Mouse (Mus musculus): ENCODE data around the gene Gm45799.
A peak's percentile ranks its signal among the peaks of the same experiment; 100 is the strongest.

Gm45799 gene

DNA sequence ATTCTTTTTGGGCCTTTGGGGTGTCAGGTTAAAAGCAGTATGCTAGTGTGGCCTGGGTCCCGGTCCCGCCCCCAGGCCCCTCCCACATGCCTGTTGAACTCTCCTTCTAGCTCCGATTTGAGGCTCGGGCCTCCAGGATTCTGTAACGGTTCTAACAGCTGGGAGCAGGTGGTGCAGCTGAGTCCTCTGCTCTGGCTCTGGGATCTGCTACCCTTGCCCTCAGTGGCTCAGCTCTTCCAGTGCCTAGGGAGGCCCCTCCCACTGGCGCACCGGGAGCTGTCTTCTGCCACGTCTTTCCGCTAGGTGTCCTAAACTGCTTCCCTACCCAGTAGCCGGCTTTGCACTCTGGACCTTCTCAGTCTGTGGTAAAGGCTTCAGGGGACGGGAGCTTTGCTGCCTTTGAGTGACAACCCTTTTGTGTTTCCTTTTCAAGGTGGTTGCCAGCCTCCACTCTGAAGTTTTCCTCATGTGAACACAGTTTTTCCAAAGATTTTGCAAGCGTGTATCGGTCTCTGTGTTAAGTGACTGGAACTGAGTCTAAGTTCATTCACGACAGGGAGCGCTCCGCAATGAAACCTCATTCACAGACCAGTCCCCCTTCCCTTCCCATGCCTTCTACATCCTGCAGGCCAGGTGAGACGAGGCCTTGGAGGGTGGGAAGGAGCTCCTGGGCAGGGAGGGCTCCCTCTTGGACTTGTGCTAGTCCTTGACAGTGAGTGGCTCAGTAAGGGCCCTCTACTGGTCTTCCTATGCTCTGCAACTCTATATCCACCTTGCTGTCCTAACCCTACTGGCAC lies 10.5 kb downstream of the Gm45799 start, which contains the start of gene Dnhd1:
Dnhd1 (plus strand) TSS at position 189 of the 797 bp plus-strand sequence.
- peak; percentile 76 for DNase-seq

DNA sequence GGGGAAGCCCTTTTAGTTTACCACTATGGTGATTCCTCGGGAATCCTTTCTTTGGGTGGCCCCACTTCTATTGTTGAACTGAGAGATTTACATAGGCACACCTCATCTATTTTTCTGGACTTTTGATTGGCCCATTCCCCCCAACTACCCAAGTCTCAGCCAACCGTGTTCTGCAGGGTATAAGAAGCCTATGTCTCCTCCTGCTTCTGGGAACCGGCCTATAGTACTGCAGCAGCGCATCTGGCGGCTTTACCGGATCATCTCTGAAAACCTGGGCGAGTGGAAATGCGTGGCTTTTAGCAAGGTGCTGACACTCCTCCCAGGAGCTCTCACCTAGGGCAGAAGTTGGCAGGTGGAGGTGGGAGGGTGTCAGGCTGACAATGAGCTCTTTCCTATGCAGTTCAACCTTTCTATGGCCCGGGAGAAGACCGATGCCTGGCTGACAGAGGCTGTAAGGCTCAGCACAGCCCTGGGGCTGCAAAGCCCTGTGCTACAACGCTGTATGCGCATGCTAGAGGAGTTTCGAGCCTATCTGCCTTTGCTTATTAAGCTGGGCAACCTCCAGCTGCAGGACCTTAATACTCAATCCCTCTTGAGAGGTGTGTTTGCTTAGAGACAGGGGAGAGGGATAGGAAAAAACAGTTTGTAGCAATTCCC lies 45.3 kb downstream of the Gm45799 start:
- DNase-seq: no peak

DNA sequence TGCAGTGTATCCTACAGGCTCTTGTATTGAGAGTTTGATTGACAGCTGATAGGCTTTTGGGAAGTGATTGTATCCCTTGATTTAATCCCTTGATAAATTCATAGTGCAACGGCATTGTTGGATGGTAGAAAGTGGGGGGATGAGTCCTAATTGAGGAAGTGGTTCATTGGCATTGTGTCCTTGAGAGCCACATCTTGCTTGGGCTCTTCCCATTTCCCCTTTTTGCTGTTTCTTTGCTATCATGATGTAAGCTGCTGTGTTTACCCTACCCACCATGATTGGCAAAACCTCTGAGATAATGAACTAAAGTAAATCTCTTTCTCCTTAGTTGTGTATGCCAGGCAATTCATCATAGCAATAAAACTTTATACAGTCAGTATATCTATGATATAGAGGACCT lies 50.5 kb downstream of the Gm45799 start:
- DNase-seq: no peak

DNA sequence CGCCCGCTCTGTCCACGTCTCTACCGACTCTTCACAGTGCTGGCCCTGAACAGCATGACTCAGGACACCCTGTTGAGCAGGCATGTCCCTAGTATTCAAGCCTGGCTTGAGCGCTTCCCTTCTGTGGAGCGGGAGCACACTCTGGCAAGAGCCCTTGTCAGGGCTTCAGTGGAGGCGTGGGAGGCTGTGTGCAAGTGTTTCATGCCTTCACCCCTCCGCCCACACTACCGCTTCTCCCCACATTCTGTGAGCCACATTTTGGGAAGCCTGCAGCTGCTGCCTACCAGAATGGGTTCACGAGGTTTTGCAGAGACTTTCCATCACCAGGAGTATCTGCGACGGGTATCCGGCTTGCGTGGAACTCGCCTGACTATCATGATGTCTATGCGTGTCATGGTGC lies 62.8 kb downstream of the Gm45799 start:
- DNase-seq: no peak

DNA sequence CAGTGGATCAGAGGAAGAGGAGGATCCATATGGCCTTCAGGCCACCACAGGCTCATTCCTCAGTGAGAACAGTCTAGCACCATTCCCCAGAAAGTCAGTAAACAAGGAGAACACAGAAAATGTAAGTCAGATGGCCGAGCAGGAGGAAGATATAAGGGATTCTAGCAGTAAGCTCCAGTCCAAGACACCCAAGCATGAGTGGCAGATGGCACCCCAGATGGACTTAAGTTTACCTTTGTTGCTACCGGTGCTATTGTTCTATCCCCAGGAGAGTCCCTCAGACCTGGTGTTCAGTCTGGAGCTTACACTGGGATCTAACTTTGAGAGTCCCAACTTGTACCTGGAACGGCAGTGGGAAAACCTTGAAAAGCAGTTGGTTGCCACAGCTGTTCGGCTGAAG lies 63.5 kb downstream of the Gm45799 start:
- no peak for DNase-seq

DNA sequence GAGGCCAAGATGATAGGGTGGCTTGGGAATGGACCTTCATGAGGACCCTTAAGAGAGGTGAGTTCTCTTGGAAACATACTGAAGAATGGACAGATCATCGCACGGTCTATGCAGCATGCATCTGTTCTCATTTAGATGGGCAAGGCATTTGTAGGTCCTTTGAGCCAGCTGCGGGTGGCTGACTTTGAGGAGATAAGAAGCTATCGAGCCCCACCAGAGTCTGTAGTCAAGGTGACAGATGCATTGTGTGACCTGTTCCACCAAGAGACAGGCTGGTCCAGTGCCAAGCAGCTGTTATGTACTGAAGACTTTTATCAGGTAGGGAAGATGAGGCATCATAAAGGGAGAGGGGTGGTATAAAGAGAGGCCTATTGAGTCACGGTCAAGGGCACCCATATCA lies 68.4 kb downstream of the Gm45799 start:
- no peak for DNase-seq

DNA sequence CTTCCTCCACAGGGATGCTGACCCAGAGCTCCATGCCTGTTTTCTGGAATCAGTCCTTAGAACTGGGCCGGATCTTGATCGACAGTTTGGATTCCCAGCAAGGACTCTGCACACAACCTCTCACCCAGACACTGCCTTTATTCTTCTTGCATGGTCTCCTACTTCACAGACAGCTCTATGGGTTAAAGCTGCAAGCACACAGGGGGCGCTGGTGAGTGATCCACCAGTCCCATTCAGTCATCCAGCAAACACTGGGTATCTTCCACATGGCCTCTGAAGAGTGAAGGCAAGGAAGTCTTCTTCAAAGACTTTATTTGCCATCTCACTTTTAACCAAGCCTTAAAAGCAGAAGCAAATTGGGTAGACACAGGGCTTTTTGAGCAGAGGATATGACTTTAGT lies 75.0 kb downstream of the Gm45799 start:
- DNase-seq: peak; percentile 17

DNA sequence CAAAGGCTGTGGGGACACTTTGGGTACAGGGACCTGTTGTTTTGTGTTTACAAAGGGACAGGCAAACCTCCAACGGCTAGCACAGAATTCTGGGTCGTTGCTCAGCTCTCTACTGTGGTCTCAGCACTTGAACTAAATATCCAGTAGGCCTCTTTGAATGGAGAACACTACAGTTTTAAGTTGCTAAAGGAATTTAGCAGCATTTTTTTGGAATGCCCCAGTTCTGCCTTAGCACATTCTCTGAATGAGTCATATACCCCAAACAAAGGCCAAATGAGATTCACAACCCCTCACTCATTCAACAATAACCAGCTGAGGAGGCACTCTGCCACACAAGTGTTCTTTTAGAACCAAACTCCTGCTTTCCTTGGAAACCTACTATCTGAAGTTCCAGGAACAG lies 81.6 kb downstream of the Gm45799 start:
- no peak for DNase-seq

DNA sequence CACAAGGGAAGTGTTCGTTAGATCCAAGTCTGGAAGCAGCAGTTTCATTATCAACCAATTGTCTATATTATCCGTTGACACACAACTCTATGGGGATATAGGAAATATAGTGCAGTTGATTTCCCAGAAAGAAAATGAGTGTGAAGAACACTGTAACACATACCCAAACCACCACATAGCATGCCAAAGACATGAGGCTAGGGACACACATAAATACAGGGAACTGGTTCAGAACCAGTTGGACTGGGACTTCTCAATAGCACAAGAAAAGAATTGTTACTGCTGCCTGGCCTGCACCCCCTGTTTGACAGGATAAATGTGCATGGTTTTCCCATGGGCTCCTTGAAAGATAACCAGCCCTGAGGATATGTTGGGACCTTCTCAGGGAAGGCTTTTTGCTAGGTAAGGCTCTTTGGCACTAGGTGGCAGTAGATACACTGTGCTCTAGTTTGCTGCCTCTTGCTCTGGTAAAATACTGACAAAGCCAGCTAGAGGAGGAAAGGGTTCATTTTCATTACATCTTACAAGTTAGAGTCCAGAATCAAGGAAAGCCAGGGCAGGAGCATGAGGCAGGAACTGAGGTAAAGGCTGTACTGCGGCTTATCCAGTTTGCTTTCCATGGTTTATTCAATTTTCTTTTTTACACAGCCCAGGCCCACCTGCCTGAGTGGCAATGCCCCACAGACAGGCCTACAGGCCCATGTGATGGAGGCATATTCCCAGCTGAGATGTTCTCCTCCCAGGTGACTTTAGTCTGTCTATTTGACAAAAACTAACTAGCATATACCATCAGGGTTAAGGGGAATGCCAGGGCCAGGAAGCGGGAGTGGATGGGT lies 86.0 kb downstream of the Gm45799 start:
- peak; percentile 57 for DNase-seq

DNA sequence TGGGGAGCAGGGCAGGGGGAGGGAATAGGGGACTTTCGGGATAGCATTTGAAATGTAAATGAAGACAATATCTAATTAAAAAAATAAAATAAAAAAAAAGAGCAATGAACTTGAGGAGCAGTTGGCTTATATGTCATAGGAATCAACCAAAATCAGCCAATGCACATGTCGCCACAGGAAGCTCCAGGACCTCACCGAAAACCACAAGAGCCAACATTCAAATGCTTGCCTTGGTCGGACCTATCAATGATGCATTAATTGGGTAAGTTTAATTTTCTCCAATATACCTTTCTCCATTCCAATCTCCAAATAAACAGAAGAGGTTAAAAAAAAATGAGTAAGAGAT lies 86.6 kb downstream of the Gm45799 start:
- no peak for DNase-seq

DNA sequence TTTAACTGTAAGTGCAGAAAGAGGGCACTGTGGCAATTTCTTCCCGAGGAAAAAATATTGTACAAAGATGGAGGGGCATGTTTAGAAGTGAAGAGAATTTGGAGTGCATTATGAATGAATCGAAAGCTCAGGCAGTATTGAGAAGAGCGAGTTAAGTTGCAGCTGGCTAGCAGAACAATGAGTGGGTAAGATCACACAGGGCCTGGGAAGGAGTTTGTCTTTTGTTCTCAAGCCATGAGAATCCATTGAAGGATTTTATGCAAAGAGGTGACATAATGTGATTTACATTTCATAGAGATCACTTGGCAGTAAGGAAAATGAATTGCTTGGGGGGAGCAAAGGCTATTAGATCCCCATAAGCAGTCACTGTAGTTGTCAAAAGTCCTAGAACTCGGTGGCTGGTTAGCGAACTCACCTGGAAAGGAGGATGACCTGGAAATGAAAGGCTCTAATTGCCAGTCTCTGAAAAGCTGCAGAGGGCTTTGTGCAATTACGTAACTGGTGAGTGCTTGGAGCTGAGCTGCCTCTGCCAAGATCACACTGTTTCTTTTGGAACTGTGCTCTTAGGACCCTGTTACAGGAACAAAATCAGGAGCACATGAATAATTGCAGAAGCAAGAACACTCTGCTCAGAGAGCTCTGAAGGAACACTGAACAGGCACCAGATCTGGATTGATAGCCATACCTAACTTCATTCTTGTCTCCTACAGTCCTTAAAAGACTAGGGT lies 88.5 kb downstream of the Gm45799 start:
- no peak for DNase-seq

DNA sequence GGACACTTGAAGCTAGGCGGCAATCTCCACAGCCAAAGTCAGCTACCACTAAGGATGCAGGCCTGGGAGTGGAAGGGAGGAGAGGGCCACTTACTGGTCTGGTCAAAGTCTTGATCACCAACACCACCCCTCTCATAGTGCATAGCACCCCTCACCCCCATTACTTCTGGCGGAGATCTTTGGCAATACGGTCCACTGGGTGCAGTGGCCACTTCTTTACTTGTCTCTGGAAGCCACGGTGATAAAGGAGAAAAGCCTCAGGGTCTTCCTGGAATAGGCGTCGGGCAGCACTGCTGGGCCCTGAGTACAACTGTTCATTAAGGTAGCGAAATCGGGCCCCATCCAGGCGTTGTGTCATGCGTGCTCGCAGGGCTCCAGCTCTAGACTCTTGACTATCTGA lies 93.5 kb downstream of the Gm45799 start:
- no peak for DNase-seq
